Mouse (Mus musculus): ENCODE measurements around the gene Fancm.
"Not testable (repeated sequence)": the region's sequence is repeated elsewhere in the genome, so short reads cannot be mapped to it uniquely, and the experiment has no call there.

Fancm gene

GRCm38 (mm10) chr12:65075085-65075732, at the start of gene Fancm:
Fancm (plus strand) TSS chr12:65075603.
- DNase-seq (ENCODE audit: low spot score in 2 of 2), result peak; percentile 85 to 87

GRCm38 (mm10) chr12:65035839-65036189, 39.6 kb upstream of the Fancm start:
- DNase-seq (ENCODE audit: low spot score in 2 of 2), result no peak

- peak; percentile 81 to 90 for DNase-seq (ENCODE audit: low spot score in 2 of 2)
Observed at GRCm38 (mm10) chr12:65036190-65036870, 39.1 kb upstream of the Fancm start, which contains the start of gene Prpf39. Prpf39 (plus strand) TSS chr12:65036333.

- no peak for DNase-seq (ENCODE audit: low spot score in 2 of 2)
Observed at GRCm38 (mm10) chr12:65036892-65037545, 38.4 kb upstream of the Fancm start.

GRCm38 (mm10) chr12:65037546-65037937, 37.9 kb upstream of the Fancm start:
- DNase-seq (ENCODE audit: low spot score in 2 of 2), result no peak

- DNase-seq (ENCODE audit: low spot score in 2 of 2), result no peak
Observed at GRCm38 (mm10) chr12:65048799-65049198, 26.6 kb upstream of the Fancm start.

GRCm38 (mm10) chr12:65058203-65058602, 17.2 kb upstream of the Fancm start:
- DNase-seq (ENCODE audit: low spot score in 2 of 2), result no peak

- no peak for DNase-seq (ENCODE audit: low spot score in 2 of 2)
Observed at GRCm38 (mm10) chr12:65061082-65061481, 14.3 kb upstream of the Fancm start.

GRCm38 (mm10) chr12:65065241-65065640, 10.2 kb upstream of the Fancm start:
- DNase-seq (ENCODE audit: low spot score in 2 of 2), result no peak

GRCm38 (mm10) chr12:65066234-65066633, 9.2 kb upstream of the Fancm start:
- DNase-seq (ENCODE audit: low spot score in 2 of 2), result no peak

- DNase-seq (ENCODE audit: low spot score in 2 of 2), result no peak
Observed at GRCm38 (mm10) chr12:65068409-65068808, 7.0 kb upstream of the Fancm start.

- DNase-seq (ENCODE audit: low spot score in 2 of 2), result no peak
Observed at GRCm38 (mm10) chr12:65072911-65073610, 2.3 kb upstream of the Fancm start.

GRCm38 (mm10) chr12:65073611-65074178, 1.7 kb upstream of the Fancm start, which contains the start of gene Fkbp3:
Fkbp3 (minus strand) TSS chr12:65074007.
- peak; percentile 95 to 97 for DNase-seq (ENCODE audit: low spot score in 2 of 2)

GRCm38 (mm10) chr12:65074651-65075050, 752 bp upstream of the Fancm start:
- no peak for DNase-seq (ENCODE audit: low spot score in 2 of 2)

- peak in 1 of 2 experiments; percentile 18 for DNase-seq (ENCODE audit: low spot score in 2 of 2)
Observed at GRCm38 (mm10) chr12:65075733-65076310, 419 bp downstream of the Fancm start.

- no peak for DNase-seq (ENCODE audit: low spot score in 2 of 2)
Observed at GRCm38 (mm10) chr12:65076906-65077305, 1.5 kb downstream of the Fancm start.

GRCm38 (mm10) chr12:65108746-65109145, 33.3 kb downstream of the Fancm start:
- no peak for DNase-seq (ENCODE audit: low spot score in 2 of 2)

GRCm38 (mm10) chr12:65111503-65111902, 36.1 kb downstream of the Fancm start:
- DNase-seq (ENCODE audit: low spot score in 2 of 2), result no peak

- DNase-seq (ENCODE audit: low spot score in 2 of 2), result no peak
Observed at GRCm38 (mm10) chr12:65112811-65113210, 37.4 kb downstream of the Fancm start.

- DNase-seq (ENCODE audit: low spot score in 2 of 2), result no peak
Observed at GRCm38 (mm10) chr12:65113925-65114324, 38.5 kb downstream of the Fancm start.

GRCm38 (mm10) chr12:65114978-65115377, 39.6 kb downstream of the Fancm start:
- not testable (repeated sequence) for DNase-seq (ENCODE audit: low spot score in 2 of 2)

Measured in frontal cortex, postnatal 10 days (tissue).